ENCODE assay signal across 17 mouse cellular contexts in genomic region chr15:86081654-86082053, GRCm38 (mm10). TPM values are rescaled to one million over a fixed set of nuclear protein-coding genes. Genes with fewer than 3 reads are reported as not detected.
DNase-seq lines count a peak whose midpoint lies in the region; ATAC-seq lines count a peak whose summit lies in the region.
"Had no signal": no experiment of that assay in that cellular context is flagged by ENCODE, and none has a peak within 500 bp of the region (broad histone marks: within the 10 kb centered on the region; RNA-seq: fewer than 3 reads in every experiment).

No protein-coding gene starts in this region.

- WGBS in forebrain, embryonic 10.5 days: 48% methylated on average over 12 of the region's 12 CpGs
- WGBS in forebrain, embryonic 16.5 days: 58% methylated on average over 12 of the region's 12 CpGs
- WGBS in hindbrain, embryonic 13.5 days: 48% methylated on average over 12 of the region's 12 CpGs
- 43% methylated on average over 12 of the region's 12 CpGs for WGBS in hindbrain, embryonic 14.5 days
- WGBS in limb, embryonic 10.5 days: 66% methylated on average over 12 of the region's 12 CpGs
- 82% methylated on average over 12 of the region's 12 CpGs for WGBS in liver, embryonic 11.5 days

- H3K4me3 ChIP-seq in forebrain, embryonic 10.5 days: no peak overlapping the region
- H3K4me3 ChIP-seq in forebrain, embryonic 16.5 days (replicated peaks; ENCODE audit: low read length): no peak overlapping the region
- no peak overlapping the region for H3K4me3 ChIP-seq in hindbrain, embryonic 13.5 days
- no peak overlapping the region for H3K4me3 ChIP-seq in hindbrain, embryonic 14.5 days (replicated peaks; ENCODE audit: low read length)
- H3K4me3 ChIP-seq in limb, embryonic 10.5 days: no peak overlapping the region
- H3K4me3 ChIP-seq in liver, embryonic 11.5 days (ENCODE audit: low read depth, low read length): no peak overlapping the region
- H3K4me3 ChIP-seq: neural tube, embryonic 12.5 days had no signal

- 0 out of 2 replicates have a peak overlapping the region, but pooled peaks have one; percentile 17 for H3K27ac ChIP-seq in forebrain, embryonic 10.5 days
- H3K27ac ChIP-seq in forebrain, embryonic 16.5 days (ENCODE audit: low read length): no peak overlapping the region
- no peak overlapping the region for H3K27ac ChIP-seq in hindbrain, embryonic 13.5 days
- no peak overlapping the region for H3K27ac ChIP-seq in hindbrain, embryonic 14.5 days
- H3K27ac ChIP-seq in limb, embryonic 10.5 days: peak overlapping the region; percentile 9; the same call in 1 of the 2 replicates
- no peak overlapping the region for H3K27ac ChIP-seq in liver, embryonic 11.5 days (ENCODE audit: low read depth, low read length)
- H3K27ac ChIP-seq: neural tube, embryonic 12.5 days had no signal

- H3K9ac ChIP-seq in forebrain, embryonic 16.5 days (replicated peaks; ENCODE audit: low read depth, low read length): no peak overlapping the region
- H3K9ac ChIP-seq in hindbrain, embryonic 13.5 days: 0 out of 2 replicates have a peak overlapping the region, but pooled peaks have one; percentile 1
- no peak overlapping the region for H3K9ac ChIP-seq in hindbrain, embryonic 14.5 days
- H3K9ac ChIP-seq in liver, embryonic 11.5 days (ENCODE audit: low read depth, low read length): no peak overlapping the region
- H3K9ac ChIP-seq: forebrain, postnatal 0 days; liver, postnatal 0 days; neural tube, embryonic 12.5 days had no signal

- DNase-seq in forebrain, embryonic 10.5 days (ENCODE audit: extremely low spot score, low spot score): no peak
- DNase-seq in hindbrain, embryonic 14.5 days (ENCODE audit: low spot score): no peak
- DNase-seq in kidney, postnatal 10 days: peak; percentile 38
- DNase-seq in kidney, postnatal 14 days: no peak
- no peak for DNase-seq in limb, embryonic 10.5 days (ENCODE audit: low spot score)
- no peak for DNase-seq in liver, embryonic 11.5 days (ENCODE audit: low spot score)
- DNase-seq: adrenal gland, postnatal 25 days; forebrain, postnatal 0 days; heart, adult 18-20 months; heart, postnatal 14 days; layer of hippocampus, adult 9-11 months; liver, postnatal 0 days; lung, postnatal 14 days had no signal

- H3K27me3 ChIP-seq in forebrain, embryonic 10.5 days (ENCODE audit: poor library complexity, severe bottlenecking): no peaks in the 10 kb centered on the region
- H3K27me3 ChIP-seq in forebrain, embryonic 16.5 days (replicated peaks; ENCODE audit: control insufficient read depth, insufficient read depth, low read length): no peaks in the 10 kb centered on the region
- no peaks in the 10 kb centered on the region for H3K27me3 ChIP-seq in hindbrain, embryonic 13.5 days
- no peaks in the 10 kb centered on the region for H3K27me3 ChIP-seq in hindbrain, embryonic 14.5 days (ENCODE audit: control insufficient read depth, insufficient read depth, low read length)
- no peaks in the 10 kb centered on the region for H3K27me3 ChIP-seq in limb, embryonic 10.5 days (ENCODE audit: low read depth, poor library complexity, severe bottlenecking)
- H3K27me3 ChIP-seq in liver, embryonic 11.5 days (replicated peaks; ENCODE audit: control insufficient read depth, insufficient read depth, low read length): no peaks in the 10 kb centered on the region
- H3K27me3 ChIP-seq: neural tube, embryonic 12.5 days had no signal

- H3K4me1 ChIP-seq in forebrain, embryonic 10.5 days: peaks cover 76% of the 10 kb centered on the region
- peaks cover 56% of the 10 kb centered on the region for H3K4me1 ChIP-seq in forebrain, embryonic 16.5 days (replicated peaks; ENCODE audit: control insufficient read depth, insufficient read depth, low read length)
- H3K4me1 ChIP-seq in hindbrain, embryonic 13.5 days (replicated peaks): peaks cover 86% of the 10 kb centered on the region
- peaks cover 51% of the 10 kb centered on the region for H3K4me1 ChIP-seq in hindbrain, embryonic 14.5 days (replicated peaks; ENCODE audit: control insufficient read depth, insufficient read depth, low read length)
- peaks cover 75% of the 10 kb centered on the region for H3K4me1 ChIP-seq in limb, embryonic 10.5 days
- H3K4me1 ChIP-seq in liver, embryonic 11.5 days (replicated peaks; ENCODE audit: control insufficient read depth, insufficient read depth, low read length): peaks cover 45% of the 10 kb centered on the region

- no peak overlapping the region for H3K4me2 ChIP-seq in forebrain, embryonic 16.5 days (ENCODE audit: low read length)
- H3K4me2 ChIP-seq in hindbrain, embryonic 13.5 days: no peak overlapping the region
- no peak overlapping the region for H3K4me2 ChIP-seq in hindbrain, embryonic 14.5 days (replicated peaks)
- H3K4me2 ChIP-seq in liver, embryonic 11.5 days: no peak overlapping the region
- H3K4me2 ChIP-seq: neural tube, embryonic 12.5 days had no signal

- H3K36me3 ChIP-seq in forebrain, embryonic 10.5 days (replicated peaks): no peaks in the 10 kb centered on the region
- H3K36me3 ChIP-seq in forebrain, embryonic 16.5 days (ENCODE audit: control insufficient read depth, insufficient read depth): no peaks in the 10 kb centered on the region
- no peaks in the 10 kb centered on the region for H3K36me3 ChIP-seq in hindbrain, embryonic 13.5 days
- no peaks in the 10 kb centered on the region for H3K36me3 ChIP-seq in hindbrain, embryonic 14.5 days (replicated peaks; ENCODE audit: control insufficient read depth, insufficient read depth)
- H3K36me3 ChIP-seq in limb, embryonic 10.5 days: no peaks in the 10 kb centered on the region
- H3K36me3 ChIP-seq in liver, embryonic 11.5 days (ENCODE audit: control insufficient read depth, insufficient read depth, low read length): no peaks in the 10 kb centered on the region
- H3K36me3 ChIP-seq: neural tube, embryonic 12.5 days had no signal

- no peak for ATAC-seq in forebrain, embryonic 16.5 days
- ATAC-seq in hindbrain, embryonic 13.5 days (ENCODE audit: low FRiP score): no peak
- ATAC-seq in hindbrain, embryonic 14.5 days (ENCODE audit: low FRiP score): no peak
- ATAC-seq in liver, embryonic 11.5 days (replicated peaks; ENCODE audit: low FRiP score): no peak
- ATAC-seq: activated CD4-positive, CD25-positive, alpha-beta regulatory T cell, adult 4 months; forebrain, postnatal 0 days; liver, postnatal 0 days had no signal

- no peaks in the 10 kb centered on the region for H3K9me3 ChIP-seq in forebrain, embryonic 10.5 days
- H3K9me3 ChIP-seq in forebrain, embryonic 16.5 days (ENCODE audit: control insufficient read depth, low read length): no peaks in the 10 kb centered on the region
- H3K9me3 ChIP-seq in hindbrain, embryonic 13.5 days: no peaks in the 10 kb centered on the region
- H3K9me3 ChIP-seq in hindbrain, embryonic 14.5 days (ENCODE audit: control insufficient read depth, low read length): no peaks in the 10 kb centered on the region
- no peaks in the 10 kb centered on the region for H3K9me3 ChIP-seq in limb, embryonic 10.5 days (replicated peaks)
- no peaks in the 10 kb centered on the region for H3K9me3 ChIP-seq in liver, embryonic 11.5 days (ENCODE audit: control insufficient read depth, low read length)
- H3K9me3 ChIP-seq: neural tube, embryonic 12.5 days had no signal

RNA-seq across cellular contexts. Expression of gene Gramd4, which starts 24.2 kb away (rescaled TPM):
- 13.9 and 16.2 TPM in 2 replicates for polyA plus RNA-seq in forebrain, embryonic 10.5 days (2016; fragmentation: Nextera tagmentation; extraction: Ambion mirVana)
- 56.8 and 57.8 TPM in 2 replicates for polyA plus RNA-seq in forebrain, embryonic 16.5 days (2015; fragmentation: Nextera tagmentation; extraction: Ambion mirVana)
- polyA plus RNA-seq in hindbrain, embryonic 13.5 days (2015; fragmentation: Nextera tagmentation; extraction: Ambion mirVana): 33.9 and 36.4 TPM in 2 replicates
- 22.2 and 24.9 TPM in 2 replicates for polyA plus RNA-seq in hindbrain, embryonic 14.5 days (2014; fragmentation: Nextera tagmentation; extraction: Ambion mirVana)
- polyA plus RNA-seq in limb, embryonic 10.5 days (2016; fragmentation: Nextera tagmentation; extraction: Ambion mirVana): 13.0 and 14.1 TPM in 2 replicates
- polyA plus RNA-seq in liver, embryonic 11.5 days (2014; fragmentation: Nextera tagmentation; extraction: Ambion mirVana): 12.6 and 13.9 TPM in 2 replicates

RNA-seq across cellular contexts. Expression of gene Celsr1, which starts 48.1 kb away (rescaled TPM):
- polyA plus RNA-seq in forebrain, embryonic 10.5 days (2016; fragmentation: Nextera tagmentation; extraction: Ambion mirVana): 2.4 and 2.6 TPM in 2 replicates
- polyA plus RNA-seq in forebrain, embryonic 16.5 days (2015; fragmentation: Nextera tagmentation; extraction: Ambion mirVana): 4.6 and 5.6 TPM in 2 replicates
- 1.6 and 1.8 TPM in 2 replicates for polyA plus RNA-seq in hindbrain, embryonic 13.5 days (2015; fragmentation: Nextera tagmentation; extraction: Ambion mirVana)
- 2.4 and 2.7 TPM in 2 replicates for polyA plus RNA-seq in hindbrain, embryonic 14.5 days (2014; fragmentation: Nextera tagmentation; extraction: Ambion mirVana)
- 0.67 and 0.86 TPM in 2 replicates for polyA plus RNA-seq in limb, embryonic 10.5 days (2016; fragmentation: Nextera tagmentation; extraction: Ambion mirVana)
- polyA plus RNA-seq in liver, embryonic 11.5 days (2014; fragmentation: Nextera tagmentation; extraction: Ambion mirVana): 0.53 and 1.4 TPM in 2 replicates

Comparison
In these comparisons a context has a peak if more than half of its experiments do, and no peak if none do; other contexts are left out.
1. H3K27ac ChIP-seq: peak in forebrain, embryonic 10.5 days (single experiment) and limb, embryonic 10.5 days (single experiment); none in forebrain, embryonic 16.5 days (single experiment), hindbrain, embryonic 13.5 days (single experiment), hindbrain, embryonic 14.5 days (single experiment) and liver, embryonic 11.5 days (single experiment).